Mouse (Mus musculus) T-helper 2 cell (primary cell): Measurements from ENCODE around the gene Rcvrn.

Experiments
- in situ Hi-C: fragments of 300-600 bp; cut with MboI, MseI; formaldehyde crosslinking; loops from one replicate; pipeline ENCODE4 v1.15.1; 2025; ENCODE audit warnings: high pct_unique_total_duplicates

The Rcvrn gene

DNA sequence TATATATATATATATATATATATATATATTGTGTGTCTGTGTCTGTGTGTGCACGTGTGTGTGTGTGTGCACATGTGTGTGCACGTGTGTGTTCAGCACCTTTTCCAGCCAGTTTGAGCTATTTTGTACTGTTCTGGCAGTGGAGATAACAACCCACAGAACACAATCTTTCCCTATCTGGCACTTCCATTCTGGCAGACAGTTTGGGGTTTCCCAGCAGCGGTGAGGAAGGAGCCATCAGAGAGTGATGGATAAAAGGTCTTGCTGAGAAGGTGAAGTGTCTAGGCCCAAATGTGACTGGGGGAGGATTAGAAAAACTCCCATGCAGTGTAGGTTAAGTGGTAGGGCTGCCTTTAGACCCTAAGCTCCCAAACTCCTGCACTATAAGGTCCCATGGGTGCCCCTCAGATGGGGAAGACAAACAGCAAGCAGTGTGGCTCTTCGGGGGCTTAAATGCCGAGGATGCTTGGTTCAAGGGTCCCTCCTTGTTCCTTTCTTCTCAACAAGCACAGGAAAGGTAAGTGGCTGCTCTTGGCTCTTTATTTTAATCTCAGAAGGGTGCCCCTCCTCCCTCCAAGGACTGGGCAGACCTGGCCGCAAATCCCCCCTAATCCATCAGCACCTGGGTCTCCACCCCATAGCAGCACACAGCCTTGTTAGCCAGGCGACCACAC lies at the start of gene Rcvrn:
Rcvrn (plus strand) TSS at position 624 of the 674 bp plus-strand sequence.
- in situ Hi-C loops, result no loop called here

DNA sequence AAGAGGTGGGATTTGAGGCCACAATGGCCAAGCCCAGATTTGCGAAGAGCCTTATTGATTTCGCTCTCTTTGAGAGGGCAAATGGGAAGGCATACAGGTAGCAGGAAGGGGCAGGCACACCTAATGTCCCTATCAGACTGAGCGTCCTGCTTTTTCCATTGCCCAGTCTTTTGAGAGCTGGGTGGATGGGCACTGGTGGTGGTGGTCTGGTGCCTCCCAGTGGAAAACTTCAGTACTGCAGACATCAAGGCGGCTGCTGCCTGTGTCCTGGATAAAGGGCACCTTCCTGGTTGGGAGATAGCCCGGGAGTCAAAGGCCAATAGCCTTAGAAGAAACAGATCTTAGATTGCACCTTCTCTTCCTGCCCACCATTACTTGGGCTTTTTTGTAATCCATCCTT lies 47.4 kb upstream of the Rcvrn start:
- in situ Hi-C loops, result no loop called here

DNA sequence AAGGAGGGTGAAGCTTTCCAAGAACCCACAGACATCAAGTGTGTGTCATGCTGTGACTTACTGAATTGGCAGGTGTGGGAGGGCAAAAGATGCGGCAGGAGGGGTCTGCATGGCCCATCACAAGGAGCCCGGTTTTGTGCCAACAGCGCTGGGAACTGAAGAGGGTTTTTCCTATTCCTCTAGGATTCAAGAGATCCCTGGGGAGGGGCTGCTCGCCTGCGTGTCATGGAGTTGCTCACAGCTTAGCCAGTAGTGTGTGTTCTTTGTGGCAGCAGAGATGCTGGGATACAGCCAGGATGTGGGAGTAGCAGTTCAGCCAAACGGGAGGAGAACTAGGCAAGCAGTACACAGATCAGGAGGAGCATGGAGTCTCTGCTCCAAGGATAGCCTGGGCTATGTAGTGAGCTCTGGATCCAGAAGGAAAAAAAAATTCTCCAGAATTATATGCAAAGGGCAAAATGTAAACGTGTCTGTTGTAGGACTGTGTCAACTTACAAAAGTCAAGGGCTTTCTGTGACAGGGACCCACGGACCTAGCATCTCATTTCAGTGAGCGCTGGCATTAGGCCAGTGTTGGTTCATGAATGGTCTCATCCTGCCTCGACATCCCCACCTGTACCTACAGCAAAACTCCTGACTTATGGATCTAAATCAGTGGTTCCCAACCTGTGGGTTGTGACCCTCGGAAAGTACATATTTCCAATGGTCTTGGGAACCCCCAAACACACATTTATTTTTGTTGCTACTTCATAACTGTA lies 46.3 kb upstream of the Rcvrn start:
- in situ Hi-C loops, result no loop called here

DNA sequence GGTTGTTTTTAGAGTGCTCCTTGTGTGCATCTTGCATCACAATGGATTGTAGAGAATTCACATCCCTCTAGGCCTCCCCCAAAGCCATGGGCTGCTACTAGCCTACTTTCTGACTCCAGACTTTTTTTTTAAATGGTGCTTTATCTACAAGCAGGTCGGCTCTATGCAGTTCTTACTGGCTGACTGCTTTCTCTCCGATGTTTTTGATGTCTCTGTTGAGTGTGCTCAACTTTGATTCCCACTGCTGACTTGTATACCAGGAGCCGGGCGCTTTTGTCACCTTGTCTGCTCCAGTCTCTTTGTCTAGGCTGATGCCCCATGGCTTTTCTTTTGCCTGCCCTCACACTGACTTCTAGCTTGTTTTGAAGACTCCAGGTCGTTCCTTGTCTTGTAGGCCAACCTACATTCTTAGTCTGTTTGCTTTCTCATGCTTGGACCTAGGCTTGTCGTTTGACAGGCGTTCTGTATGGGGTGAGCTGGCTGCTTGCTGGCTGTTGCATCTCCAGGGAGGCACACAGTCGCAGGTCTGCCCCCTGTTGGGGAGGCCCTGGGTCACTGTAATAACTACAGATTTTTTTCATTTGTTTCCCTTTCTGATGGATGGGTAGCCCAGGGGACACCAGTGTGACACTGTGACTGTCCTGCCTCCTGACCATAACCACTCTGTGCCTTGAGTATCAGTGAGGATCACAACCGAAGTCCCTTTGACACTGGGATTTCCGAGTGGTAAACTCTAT lies 45.0 kb upstream of the Rcvrn start:
- in situ Hi-C loops, result loop anchor here (10.0 kb wide), 1 partner anchor 205 kb away; no protein-coding TSS in a partner anchor

DNA sequence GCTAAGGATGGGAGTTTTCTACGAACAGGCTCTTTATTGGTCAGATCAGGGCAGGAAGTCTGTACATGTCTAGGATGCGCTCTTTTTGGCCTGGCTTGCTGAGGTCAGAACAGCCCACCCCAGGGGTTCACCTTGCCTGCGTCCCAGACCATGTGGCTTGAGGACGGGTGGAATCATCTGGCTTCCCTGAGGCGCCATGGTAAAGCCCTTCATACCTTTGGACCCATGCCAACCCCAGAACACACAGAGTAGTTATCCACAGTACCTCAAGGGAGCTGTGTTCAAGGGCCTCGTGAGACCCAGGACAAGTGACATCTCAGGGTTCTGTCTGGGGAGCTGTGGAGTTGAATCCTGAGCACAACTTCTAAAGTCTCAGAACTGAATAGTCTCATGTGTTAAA lies 43.4 kb upstream of the Rcvrn start:
- in situ Hi-C loops, result loop anchor here (10.0 kb wide), 1 partner anchor 207 kb away; no protein-coding TSS in a partner anchor

DNA sequence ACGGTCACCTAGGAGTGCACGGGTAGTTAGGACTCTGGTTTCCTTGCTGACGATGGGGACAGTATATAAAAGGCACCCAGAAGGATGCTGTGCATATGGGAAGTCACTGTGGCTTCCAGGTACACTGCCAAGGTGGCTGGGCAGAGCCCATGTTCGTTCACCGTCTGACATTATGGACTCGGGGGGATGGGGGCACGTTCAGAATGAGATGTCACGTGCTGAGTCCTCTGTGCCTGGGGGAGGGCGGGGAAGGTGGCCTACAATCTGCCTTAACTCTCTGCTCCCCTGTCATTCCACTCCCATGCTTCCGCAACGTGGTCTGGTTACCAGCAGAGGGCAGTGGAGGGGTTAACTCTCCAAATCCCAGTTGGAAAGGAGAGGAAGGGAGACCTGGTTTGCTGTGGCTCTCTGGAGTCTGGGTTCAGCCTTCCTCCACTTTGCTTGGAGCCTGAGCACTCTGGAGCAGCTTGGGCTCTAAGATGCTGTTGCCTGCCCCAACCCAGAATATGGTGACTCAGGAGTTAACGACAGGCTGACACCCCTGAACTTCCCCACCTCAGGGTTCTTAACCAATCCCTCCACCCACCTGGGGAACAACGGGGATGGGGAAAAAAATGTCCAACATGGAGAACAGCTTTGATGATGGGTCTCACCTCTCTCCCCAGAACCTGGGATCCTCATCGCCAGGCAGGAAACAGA lies 42.8 kb upstream of the Rcvrn start:
- in situ Hi-C loops, result loop anchor here (10.0 kb wide), 1 partner anchor 208 kb away; no protein-coding TSS in a partner anchor

DNA sequence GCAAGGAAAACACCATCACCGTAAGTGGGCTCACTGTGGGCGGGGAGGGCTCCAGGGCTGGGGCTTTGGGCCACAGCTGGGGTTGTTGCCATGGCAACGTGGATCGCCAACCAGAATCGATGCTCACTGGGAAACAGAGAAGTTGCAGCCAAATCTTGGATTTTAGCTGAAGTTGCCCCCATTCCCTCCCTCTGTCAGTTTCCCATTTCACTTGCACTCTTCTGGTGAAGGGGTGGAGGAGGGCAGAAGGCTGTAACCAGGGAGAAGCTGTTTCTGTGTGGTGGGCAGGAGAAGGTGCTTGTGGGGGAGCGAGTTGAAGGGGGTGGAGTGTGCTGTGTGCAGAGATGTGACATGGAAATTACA lies 42.3 kb upstream of the Rcvrn start:
- in situ Hi-C loops, result loop anchor here (10.0 kb wide), 1 partner anchor 208 kb away; no protein-coding TSS in a partner anchor

DNA sequence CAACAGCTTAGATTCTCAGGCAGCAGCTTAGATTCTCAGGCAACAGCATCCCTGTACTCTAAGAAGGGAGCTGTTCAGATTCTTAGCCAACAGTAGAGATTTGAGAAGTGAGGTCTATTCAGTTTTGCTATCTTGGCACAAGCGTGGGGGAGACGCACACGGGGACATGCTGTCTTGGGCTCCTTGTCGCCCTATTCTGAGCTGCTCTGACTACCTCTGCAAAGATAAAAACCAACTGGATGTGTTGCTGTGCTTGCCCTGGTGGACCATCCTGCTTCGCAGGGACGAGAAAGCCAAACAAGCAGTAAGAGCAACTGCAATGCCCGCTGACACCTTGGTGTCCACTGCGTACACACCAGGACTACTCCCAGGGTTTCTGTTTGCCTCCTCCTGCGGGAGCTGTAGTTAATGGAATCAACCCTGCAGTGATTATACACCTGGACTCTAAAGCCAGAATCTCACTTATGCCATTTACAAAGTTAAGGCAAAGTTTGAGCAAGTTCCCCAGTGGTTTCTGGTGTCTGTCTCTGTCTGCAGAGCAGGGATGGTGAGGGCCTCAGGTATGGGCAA lies 41.5 kb upstream of the Rcvrn start:
- in situ Hi-C loops, result loop anchor here (10.0 kb wide), 1 partner anchor 209 kb away; no protein-coding TSS in a partner anchor

DNA sequence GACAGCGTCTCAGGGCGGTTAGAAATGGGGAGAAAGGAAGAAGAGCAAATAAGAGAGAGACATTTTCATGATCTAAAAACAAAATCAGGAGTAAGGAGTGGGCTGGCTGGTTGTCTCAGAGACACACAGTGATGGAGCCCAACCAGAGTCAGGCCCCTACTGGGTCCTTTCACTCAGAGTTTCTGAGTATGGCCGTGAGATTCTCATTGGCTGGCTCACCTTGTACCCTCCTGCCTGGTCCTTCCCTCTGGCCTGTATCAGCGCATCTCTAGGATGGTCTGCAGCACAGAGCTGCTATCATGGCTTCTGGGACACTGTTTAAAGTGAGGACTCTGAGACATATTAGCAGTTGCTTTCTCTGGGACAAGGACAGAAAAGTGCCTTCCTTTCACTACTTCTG lies 40.6 kb upstream of the Rcvrn start:
- in situ Hi-C loops, result loop anchor here (10.0 kb wide), 1 partner anchor 210 kb away; no protein-coding TSS in a partner anchor

DNA sequence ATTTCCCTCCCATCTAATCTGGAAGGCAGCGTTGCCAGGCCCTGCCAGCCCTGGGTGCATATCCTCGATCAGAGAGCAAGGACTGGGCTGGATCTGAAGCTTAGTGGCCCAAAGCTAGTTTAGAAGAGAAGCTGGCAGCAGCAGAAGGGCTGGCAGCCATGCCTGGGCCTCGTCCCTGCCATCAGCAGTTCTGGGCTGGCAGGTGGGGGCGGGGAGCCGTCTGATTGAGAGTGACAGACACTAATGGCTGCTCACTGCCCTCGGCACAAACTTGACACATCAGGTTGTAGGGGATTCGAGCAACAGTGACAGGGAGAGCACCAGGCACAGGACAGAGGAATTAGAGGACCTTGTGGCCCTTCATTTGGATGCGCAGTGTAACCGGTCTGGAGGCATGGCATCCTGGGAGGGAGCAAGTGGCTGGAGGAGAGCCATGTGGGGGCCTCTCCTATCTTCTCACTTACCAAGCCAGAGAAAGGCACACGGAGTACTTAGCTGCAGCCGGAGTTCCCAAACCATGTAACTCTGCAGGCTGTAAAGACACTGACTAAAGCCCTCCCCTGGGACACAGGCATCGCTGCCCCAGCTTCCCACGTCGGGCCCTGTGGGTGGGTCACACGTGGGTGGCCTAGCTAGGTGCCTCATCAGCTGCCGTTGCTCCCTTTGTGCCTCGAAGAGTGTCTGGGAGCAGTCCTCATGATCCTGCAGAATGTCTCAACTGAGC lies 39.7 kb upstream of the Rcvrn start:
- in situ Hi-C loops, result loop anchor here (10.0 kb wide), 1 partner anchor 211 kb away; no protein-coding TSS in a partner anchor

DNA sequence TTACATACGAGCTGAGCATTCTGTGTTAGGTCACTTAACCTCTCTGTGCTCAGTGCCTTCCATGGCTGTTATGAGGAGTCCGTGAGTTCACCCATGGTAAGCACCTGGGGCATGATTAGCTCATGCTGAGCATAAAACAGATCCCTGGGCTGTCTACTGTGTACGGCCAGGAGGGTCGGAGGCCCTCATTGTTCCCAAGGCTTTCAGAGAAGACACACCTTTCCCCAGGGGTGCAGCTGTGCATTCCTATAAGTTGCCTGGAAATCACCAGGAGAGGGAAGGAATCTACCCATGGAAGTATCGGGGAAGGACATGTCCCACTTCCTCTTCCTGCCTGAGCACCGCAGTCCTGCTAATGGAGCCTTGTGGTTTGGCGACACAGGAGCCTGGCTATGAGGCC lies 38.8 kb upstream of the Rcvrn start:
- in situ Hi-C loops, result loop anchor here (10.0 kb wide), 1 partner anchor 212 kb away; no protein-coding TSS in a partner anchor

DNA sequence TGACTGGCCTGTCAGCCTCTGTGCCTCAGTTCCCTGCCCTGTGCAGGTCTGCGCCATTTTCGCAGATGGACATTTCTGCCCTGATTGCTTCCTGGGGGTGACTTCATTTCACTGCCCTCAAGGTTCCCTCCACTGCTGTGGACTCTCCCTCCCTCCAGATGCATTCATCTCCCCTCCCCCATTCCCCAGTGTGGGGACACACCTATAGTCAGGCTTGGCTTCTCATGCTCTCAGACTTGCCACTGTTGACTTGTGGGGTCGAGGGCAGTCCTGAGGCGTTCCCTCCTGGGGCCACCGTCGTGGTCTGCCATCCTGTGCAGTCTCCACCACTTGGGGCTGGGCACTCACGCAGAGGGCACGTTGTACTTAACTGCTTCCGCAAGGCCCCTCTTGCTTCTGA lies 38.3 kb upstream of the Rcvrn start:
- in situ Hi-C loops, result loop anchor here (10.0 kb wide), 1 partner anchor 212 kb away; no protein-coding TSS in a partner anchor

DNA sequence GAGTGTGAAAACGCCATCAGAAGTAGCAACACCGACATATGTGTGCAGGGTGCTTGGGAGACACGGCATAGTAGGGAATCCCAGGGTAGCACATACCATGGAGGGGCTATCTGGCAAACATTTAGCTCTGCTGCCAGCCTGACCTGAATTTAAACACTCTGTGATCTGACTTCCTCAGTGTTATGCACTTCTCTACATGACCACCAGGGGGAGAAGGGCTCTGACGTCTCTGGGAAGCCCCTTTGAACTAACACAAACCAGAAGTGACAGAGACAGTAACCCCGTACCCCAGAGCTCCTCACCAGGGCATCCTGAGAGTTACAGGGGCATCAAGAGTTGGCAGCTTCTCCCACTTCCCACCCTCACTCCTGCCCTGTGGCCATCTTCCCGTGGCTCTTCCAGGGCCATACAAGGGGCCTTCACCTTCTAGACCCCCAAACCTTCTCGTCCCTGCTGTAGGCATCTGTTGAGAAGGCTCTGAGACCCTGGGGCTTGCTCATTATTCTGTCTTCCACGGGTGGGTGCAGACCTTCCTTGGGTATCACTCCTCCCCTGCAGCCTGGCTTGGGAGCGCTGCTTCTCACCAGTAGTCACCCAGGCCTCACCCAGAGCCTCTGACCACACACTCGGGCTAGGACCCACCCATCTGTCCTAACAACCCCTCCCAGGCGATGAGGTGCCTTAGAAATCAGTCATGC lies 37.3 kb upstream of the Rcvrn start:
- in situ Hi-C loops, result loop anchor here (10.0 kb wide), 1 partner anchor 213 kb away; no protein-coding TSS in a partner anchor

DNA sequence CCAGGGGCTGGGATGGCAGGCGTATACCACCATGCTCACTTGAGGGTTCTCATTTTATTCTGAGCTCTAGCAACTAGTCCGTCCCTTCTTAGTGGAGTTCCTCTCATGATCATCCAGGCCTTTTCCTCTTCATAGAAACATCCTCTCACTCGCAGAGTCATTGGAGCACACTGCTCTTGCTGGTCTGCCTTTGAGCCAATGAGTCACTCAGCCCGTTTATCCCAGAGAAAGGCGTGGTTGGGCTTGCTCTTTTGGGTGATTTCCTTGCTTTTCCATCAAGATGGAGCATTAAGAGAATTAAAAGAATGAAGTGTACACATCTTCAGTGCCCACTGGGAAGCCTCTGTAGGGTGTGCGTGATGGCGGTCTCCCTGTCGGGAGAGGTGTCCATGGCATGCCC lies 33.7 kb upstream of the Rcvrn start:
- in situ Hi-C loops, result no loop called here

DNA sequence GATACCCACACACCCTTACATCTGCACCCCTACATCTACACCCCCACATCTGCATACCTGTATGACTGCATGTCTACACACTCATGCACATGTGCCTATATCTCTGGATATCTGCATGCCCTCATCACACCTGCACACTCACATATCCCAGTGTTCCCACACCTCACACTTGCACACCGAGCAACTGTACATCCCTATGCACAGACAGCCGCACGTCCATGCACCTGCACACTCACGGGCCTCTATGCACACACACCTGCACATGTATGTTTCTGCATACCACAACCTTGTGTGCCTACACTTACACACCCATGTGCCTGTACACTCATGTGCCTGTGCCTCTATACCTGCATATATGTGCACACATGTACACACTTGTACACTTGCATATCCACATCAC lies 31.7 kb upstream of the Rcvrn start:
- in situ Hi-C loops, result no loop called here

DNA sequence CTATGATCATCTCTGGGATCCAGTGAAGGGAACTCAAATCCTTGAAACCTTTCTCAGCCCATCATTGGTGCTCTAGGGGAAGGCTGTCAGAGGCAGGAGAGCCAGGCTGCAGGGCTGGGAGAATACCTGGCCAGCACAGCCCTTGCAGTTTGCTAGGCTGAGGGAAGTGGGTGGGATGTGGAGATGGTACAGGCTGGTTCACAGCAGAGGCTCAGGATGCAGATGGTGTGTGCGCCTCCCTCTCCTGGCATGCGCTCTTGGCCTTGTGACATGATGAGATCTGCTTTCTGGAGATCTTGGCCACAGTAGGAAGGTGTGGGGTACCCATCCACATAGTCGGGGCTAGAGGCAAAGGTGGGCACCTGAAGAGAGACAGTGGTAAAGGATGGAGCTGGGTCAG lies 30.9 kb upstream of the Rcvrn start:
- in situ Hi-C loops, result no loop called here

DNA sequence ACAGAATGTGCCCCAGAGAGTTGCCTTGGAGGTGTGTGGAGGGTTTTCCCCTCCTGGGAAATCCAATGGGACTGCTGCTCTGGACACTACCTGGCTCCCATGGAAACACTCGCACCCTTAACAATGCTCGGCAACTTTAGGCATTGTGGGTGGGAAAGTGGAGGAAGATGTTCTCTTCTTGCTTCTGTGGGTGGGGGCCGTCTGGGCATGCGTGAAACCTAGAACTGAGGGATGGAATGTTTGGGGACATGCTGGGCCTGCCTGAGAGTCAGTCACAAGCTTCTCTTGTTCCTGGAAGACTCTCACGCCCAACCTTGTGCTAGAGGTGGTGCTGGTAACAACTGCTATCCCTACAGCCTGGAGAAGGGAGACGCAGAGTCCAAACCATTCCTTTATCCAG lies 30.2 kb upstream of the Rcvrn start:
- in situ Hi-C loops, result no loop called here

DNA sequence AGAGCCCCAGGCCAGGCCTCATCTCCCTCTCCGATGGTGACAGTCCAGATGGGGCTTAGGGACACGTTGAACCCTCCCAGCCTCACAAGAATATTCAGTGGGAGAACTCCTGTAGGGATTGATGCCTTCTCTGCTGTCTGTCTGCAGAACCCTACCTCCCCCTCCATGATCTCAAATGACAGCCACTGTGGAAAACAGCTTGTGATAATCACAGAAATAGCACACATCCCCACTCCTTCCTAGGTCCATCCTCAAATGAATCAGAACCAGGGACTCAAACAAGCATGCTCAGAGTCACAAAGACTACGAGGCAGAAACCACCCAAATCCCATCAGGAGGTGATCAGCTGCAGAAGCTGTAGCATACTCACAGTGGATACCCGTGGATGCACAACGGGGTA lies 29.0 kb upstream of the Rcvrn start:
- in situ Hi-C loops, result no loop called here

DNA sequence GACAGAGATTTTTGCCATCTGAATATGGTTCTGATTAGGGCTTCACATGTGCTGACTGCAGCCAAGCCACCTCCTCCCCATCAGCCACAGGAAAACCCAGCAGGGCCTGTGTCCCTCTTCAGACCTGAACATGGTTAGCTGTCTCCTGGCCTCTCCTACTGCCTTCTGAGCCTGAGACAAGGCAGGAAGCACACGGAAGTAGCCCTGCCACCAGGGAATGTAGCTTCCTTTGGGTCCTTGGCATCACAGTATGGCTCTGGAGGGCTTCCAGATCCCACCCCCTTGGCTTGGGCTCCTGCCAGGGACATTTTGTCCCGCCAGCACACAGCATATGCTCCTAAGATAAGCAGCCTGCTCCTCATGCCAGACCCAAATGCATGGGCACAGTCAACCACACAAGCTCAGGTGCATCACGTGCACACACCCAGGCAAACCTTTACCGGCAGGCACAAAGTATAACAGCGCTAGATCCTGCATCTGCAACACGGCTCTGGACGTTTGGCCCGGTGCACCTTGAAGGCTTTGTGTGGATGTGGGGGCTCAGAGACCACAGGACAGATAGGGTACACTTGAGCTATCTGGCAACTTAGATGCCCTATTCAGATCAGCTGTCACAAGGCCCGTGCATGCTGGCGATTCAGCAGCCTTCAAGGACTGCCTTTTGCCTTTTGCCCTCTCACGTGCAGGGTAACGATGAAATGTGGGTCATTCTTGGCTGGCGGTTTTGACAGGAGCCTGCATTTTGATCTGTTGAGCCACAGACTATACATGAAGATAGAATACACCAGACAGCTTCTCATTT lies 27.4 kb upstream of the Rcvrn start:
- in situ Hi-C loops, result no loop called here
